Mouse (Mus musculus) forebrain, embryonic 15.5 days (tissue): ENCODE data around the gene Mfsd12. TPM values are rescaled to one million over a fixed set of nuclear protein-coding genes. Genes with fewer than 3 reads are reported as not detected.

Experiments
- ATAC-seq: fragments of 200-750 bp; cut with Nextera tagmentation; replicated peaks from 2 replicates; pipeline ENCODE4 v1.8.0; 2017; ENCODE audit warnings: mild to moderate bottlenecking, moderate TSS enrichment, moderate library complexity
- H3K27ac ChIP-seq: fragments of 300-500 bp; sonication (generic); replicated peaks from 2 replicates; pipeline ENCODE4 v1.5.1; 2015; ENCODE audit warnings: mild to moderate bottlenecking, inconsistent platforms
- H3K27me3 ChIP-seq: fragments of 300-500 bp; sonication (generic); 2 replicates; pipeline ENCODE4 v1.6.1; 2015; ENCODE audit warnings: inconsistent platforms
- H3K36me3 ChIP-seq: fragments of 300-500 bp; sonication (generic); 2 replicates; pipeline ENCODE4 v1.6.1; 2015; ENCODE audit warnings: mild to moderate bottlenecking, inconsistent platforms
- H3K4me1 ChIP-seq: fragments of 300-500 bp; sonication (generic); 2 replicates; pipeline ENCODE4 v1.6.1; 2015; ENCODE audit warnings: inconsistent platforms
- H3K4me2 ChIP-seq: fragments of 300-500 bp; sonication (generic); replicated peaks from 2 replicates; pipeline ENCODE4 v1.6.1; 2015; ENCODE audit warnings: mild to moderate bottlenecking, inconsistent platforms
- H3K4me3 ChIP-seq: fragments of 300-500 bp; sonication (generic); 2 replicates; pipeline ENCODE4 v1.5.1; 2015; ENCODE audit warnings: mild to moderate bottlenecking, inconsistent platforms
- H3K9ac ChIP-seq: fragments of 300-500 bp; sonication (generic); replicated peaks from 2 replicates; pipeline ENCODE4 v1.6.1; 2015; ENCODE audit warnings: mild to moderate bottlenecking, inconsistent platforms
- H3K9me3 ChIP-seq: fragments of 300-500 bp; sonication (generic); 2 replicates; pipeline ENCODE4 v1.6.1; 2016; ENCODE audit warnings: inconsistent platforms
- WGBS: fragments of 180-500 bp; shearing (Covaris S2); methylation state at CpG from one replicate; pipeline ENCODE4 v1.1.7; 2015; ENCODE audit warnings: mixed read lengths; 5-methylcytosine and 5-hydroxymethylcytosine counted together
- polyA plus RNA-seq: library from polyadenylated mRNA; unstranded; fragments of >200 nt; fragmentation: Nextera tagmentation; extraction: Ambion mirVana; gene quantifications from 2 replicates; pipeline ENCODE4 v1.2.1, GENCODE M21; 2015

Mfsd12 gene
- polyA plus RNA-seq, 1 experiment from 2014 or later: 11.9 TPM

DNA sequence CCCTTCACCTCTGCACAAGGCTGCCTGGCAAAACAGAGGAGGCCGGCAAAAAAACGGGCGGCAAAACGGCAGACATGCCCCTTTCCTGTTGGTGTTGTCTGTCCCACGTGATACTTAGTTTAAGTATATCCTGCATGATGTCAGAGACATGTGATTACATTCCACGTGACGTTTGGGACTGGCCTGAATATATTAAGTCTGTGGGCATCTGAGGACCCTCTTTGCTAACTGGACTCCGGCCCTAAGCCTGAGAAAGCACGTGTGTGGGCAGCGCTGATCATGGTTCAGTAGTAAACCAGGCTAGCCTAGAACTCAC, 43.9 kb downstream of the Mfsd12 start:
- no peak for ATAC-seq
- H3K4me3 ChIP-seq: peak overlapping the region; percentile 26
- peak overlapping the region; percentile 79 for H3K27ac ChIP-seq
- H3K4me2 ChIP-seq: peak overlapping the region; percentile 43
- H3K9ac ChIP-seq: no peak overlapping the region
- peaks cover 48% of the 10 kb centered on the region for H3K4me1 ChIP-seq
- H3K9me3 ChIP-seq: no peaks in the 10 kb centered on the region
- H3K36me3 ChIP-seq: peaks cover 17% of the 10 kb centered on the region; the same call in 1 of the 2 replicates
- WGBS: 32% methylated on average over 10 of the region's 10 CpGs
- peaks cover 7% of the 10 kb centered on the region; the same call in 1 of the 2 replicates for H3K27me3 ChIP-seq

DNA sequence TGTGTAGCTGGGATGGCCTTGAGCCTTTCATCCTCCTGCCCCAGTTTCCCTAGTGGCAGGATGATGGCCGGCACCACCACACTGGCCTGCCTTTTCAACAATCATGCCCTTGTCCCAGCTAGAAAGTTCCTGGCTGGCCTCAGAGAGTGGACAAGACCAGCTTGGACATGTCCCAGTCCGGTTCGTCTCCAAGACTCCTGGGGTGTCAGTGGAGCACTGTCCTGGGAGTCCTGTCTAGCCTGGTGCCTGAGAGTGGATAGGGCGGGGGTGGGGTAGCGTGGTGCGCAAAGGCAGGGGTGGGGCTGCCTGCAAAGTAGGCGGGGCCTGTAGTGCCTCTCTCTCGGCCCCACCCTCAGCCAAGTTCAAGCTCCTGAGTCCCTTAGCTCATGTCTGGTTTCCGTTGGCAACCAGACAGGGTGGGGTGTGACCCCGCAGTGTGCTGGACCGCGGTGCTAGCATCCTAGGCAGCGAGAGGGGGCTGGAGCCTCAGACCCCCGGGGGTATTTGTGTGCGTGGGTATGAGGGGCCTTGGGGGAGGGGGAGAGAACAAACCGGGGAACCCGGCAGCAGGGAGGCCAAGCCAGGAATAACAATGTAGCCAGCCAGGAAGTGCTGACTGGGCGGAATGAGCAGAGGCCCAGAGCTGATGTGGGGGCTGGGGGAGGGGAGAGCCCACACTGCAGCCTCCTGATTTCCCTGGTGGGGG, 44.4 kb downstream of the Mfsd12 start:
- Histone ChIP-seq H3K4me2 (peak overlapping the region; percentile 26), H3K36me3 (peaks cover 19% of the 10 kb centered on the region; the same call in 1 of the 2 replicates), H3K4me1 (peaks cover 42% of the 10 kb centered on the region), H3K9ac (0 out of 2 replicates have a peak overlapping the region, but pooled peaks have one; percentile 7), H3K4me3 (no peak overlapping the region), H3K27ac (peak overlapping the region; percentile 79), H3K9me3 (no peaks in the 10 kb centered on the region), H3K27me3 (peaks cover 7% of the 10 kb centered on the region; the same call in 1 of the 2 replicates)
- ATAC-seq: peak; percentile 53
- 6% methylated on average over 18 of the region's 18 CpGs for WGBS

DNA sequence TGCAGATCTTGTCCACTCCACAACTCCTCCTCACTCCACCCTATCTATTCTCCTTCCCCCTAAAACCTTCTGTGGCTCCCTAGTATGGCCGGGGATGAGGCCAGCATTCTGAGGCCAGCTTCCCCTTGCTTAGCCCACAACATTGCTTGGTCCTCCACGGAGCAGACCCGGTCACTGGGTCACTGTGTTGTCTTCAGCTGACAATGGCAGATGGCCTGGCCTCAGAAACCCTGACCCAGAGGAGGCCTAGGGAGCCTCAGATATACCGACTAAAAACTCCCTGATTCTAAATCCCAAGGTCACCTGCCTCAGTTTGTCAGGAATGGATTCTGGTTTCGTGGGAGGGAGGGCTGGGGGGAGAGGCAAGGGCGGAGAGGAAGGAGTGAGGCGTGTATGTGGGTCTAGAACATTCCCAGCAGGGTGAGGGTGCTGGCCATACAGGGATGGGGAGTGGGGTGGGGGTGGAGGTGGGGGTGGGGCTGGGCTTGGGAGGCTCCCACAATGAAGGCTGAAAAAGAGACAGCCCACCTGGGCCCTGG, 45.0 kb downstream of the Mfsd12 start:
- ATAC-seq: peak; percentile 25
- peak overlapping the region; percentile 79 for H3K27ac ChIP-seq
- H3K4me2 ChIP-seq: peak overlapping the region; percentile 26; the same call in 1 of the 2 replicates
- H3K4me1 ChIP-seq: peaks cover 46% of the 10 kb centered on the region
- H3K9ac ChIP-seq: 0 out of 2 replicates have a peak overlapping the region, but pooled peaks have one; percentile 7
- WGBS: 18% methylated on average over 7 of the region's 7 CpGs
- H3K9me3 ChIP-seq: no peaks in the 10 kb centered on the region
- peaks cover 7% of the 10 kb centered on the region; the same call in 1 of the 2 replicates for H3K27me3 ChIP-seq
- H3K36me3 ChIP-seq: peaks cover 23% of the 10 kb centered on the region
- H3K4me3 ChIP-seq: no peak overlapping the region

DNA sequence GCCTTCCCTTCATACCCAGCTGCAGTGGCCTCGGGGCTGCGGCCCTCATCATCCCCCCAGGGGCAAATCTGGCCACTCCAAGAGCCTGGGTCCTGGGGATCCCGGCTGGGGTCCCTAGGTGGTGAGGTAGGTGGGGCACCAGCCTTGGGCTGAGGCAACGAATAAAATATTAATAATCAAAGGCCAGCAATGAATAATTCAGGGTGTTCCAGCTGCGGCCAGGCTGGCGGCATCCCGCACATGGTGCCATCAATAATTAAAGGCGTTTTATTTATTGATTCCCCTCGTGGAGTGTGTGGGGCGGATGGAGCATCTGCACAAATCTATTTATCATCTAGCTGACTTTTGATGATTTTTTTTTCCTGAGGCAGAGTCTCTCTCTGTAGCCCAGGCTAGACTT, 46.2 kb downstream of the Mfsd12 start:
- H3K4me1 ChIP-seq: peaks cover 57% of the 10 kb centered on the region
- H3K27ac ChIP-seq: peak overlapping the region; percentile 79; the same call in 1 of the 2 replicates
- peaks cover 30% of the 10 kb centered on the region for H3K36me3 ChIP-seq
- no peak overlapping the region for H3K4me3 ChIP-seq
- ATAC-seq: no peak
- no peaks in the 10 kb centered on the region for H3K9me3 ChIP-seq
- WGBS: 64% methylated on average over 10 of the region's 10 CpGs
- H3K27me3 ChIP-seq: peaks cover 10% of the 10 kb centered on the region; the same call in 1 of the 2 replicates
- no peak overlapping the region for H3K4me2 ChIP-seq
- H3K9ac ChIP-seq: no peak overlapping the region

DNA sequence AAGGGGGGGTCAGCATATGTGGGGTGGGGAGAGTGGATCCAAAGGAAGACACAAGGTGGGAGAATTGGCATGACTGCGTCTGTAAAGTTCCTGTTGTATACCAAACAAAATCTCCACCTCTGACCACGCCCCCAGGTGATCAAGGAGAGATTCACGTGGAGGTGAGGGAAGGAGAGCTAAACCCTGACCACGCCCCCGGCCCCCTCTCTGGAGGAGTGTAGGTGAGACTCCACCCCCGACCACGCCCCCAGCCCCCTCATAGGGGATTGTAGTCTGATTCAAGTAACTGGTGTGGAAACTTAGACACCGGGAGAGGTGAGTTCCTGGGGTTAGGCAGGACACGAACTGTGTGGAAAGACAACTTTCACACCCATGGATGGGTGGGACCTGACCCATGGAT, 46.8 kb downstream of the Mfsd12 start:
- Histone ChIP-seq H3K9me3 (no peaks in the 10 kb centered on the region), H3K4me3 (no peak overlapping the region), H3K4me1 (peaks cover 59% of the 10 kb centered on the region), H3K27ac (no peak overlapping the region), H3K4me2 (no peak overlapping the region), H3K27me3 (peaks cover 10% of the 10 kb centered on the region; the same call in 1 of the 2 replicates), H3K9ac (no peak overlapping the region), H3K36me3 (peaks cover 30% of the 10 kb centered on the region)
- ATAC-seq: no peak
- 24% methylated on average over 9 of the region's 9 CpGs for WGBS

DNA sequence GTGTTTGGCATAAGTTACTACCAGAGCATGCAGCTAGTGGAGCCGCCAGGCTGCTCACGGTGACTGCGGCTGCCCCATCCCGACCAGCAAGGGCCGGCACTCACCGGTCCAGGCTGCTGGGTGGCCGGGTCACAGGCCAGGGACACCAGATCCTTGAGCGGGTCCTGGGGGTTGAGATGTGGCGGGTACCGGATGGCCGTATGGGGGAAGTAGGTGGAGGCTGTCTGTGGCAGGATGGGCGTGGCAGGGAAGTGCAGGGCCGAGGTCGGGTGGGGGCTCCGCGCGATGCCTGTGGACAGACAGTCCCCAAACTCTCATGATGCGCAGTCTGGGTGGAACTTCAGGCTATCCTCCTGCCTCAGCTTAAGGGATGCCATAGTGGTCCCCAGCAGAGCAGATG, 47.4 kb downstream of the Mfsd12 start:
- peaks cover 55% of the 10 kb centered on the region for H3K4me1 ChIP-seq
- H3K4me3 ChIP-seq: no peak overlapping the region
- WGBS: 54% methylated on average over 18 of the region's 18 CpGs
- H3K4me2 ChIP-seq: no peak overlapping the region
- H3K27ac ChIP-seq: no peak overlapping the region; the same call in 1 of the 2 replicates
- H3K36me3 ChIP-seq: peaks cover 27% of the 10 kb centered on the region
- ATAC-seq: no peak
- H3K27me3 ChIP-seq: peaks cover 10% of the 10 kb centered on the region; the same call in 1 of the 2 replicates
- H3K9me3 ChIP-seq: no peaks in the 10 kb centered on the region
- no peak overlapping the region for H3K9ac ChIP-seq

DNA sequence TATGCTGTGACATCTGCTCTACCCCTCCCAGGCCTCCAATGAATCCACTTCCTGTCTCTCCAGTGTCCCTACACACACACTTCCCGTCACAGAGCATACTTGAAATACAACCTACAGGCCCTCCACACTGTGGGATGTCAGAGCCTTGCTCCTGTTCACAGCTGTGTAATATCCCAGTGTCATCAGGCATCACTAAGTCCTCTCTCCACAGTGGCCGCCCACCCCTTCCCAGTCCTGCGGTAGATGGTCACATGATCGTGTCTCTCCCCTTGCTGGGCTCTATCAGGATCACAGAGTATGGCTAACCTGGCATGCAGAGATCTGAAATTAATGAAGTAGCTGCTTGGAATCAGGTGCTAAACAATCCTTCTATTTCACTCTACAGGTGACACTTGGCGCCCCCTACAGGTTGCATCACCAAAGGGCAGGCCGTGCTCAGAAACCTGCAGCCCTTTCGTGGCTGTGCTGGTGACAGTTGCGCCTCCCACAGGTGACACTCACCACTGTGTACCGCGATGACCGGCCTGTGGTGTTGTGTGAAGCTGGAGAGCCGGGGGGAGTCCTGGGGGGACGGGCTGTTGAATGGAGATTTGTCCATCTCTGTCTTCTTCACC, 48.4 kb downstream of the Mfsd12 start:
- no peak for ATAC-seq
- Histone ChIP-seq H3K9ac (no peak overlapping the region), H3K4me1 (peaks cover 49% of the 10 kb centered on the region), H3K36me3 (peaks cover 23% of the 10 kb centered on the region), H3K9me3 (no peaks in the 10 kb centered on the region), H3K27ac (no peak overlapping the region), H3K27me3 (peaks cover 10% of the 10 kb centered on the region; the same call in 1 of the 2 replicates), H3K4me2 (no peak overlapping the region), H3K4me3 (no peak overlapping the region)
- 46% methylated on average over 13 of the region's 13 CpGs for WGBS

DNA sequence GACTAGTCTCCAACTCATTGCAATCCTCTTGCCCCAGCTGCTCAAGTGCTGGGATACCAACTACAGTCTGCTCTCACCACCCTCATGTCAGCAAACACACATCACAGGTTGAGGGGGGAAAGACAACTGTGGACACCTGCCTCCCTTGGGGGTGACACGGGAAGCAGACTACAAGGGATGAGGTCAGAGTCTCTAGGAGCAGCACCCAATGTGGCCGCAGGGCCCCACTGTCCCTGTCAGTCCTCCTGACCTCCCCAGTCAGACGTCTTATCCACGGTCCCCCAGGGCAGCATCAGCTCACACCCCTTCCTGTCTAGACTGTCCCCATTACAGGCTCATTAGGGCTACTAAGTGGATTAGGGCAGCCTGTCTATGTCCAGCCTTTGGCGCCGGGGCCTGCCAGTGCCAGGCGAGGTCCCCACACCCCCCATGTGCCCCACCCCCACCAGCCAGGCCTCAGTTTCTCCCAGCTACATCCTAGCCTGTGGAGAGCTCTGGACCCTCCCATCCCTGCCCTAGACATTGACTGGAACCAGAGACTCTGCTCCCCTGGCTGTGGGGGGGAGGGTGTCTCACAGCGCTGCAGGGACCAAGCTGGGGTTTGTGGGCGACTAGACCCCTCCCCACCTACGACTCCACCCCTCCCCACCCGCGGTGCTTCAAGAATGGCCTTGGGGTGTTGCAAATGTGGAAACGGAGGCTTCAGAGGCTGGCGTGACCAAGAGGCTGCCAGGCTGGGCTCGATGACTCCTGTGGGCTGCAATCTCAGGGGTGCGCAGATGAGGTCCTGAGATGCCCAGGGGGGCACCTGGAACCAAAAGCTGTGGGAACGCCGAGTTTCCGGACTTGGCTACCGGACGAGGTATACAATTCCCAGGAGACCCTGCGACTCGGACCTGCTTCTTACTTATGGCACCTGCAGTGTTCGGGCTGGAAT, 49.5 kb downstream of the Mfsd12 start:
- peaks cover 49% of the 10 kb centered on the region for H3K4me1 ChIP-seq
- peaks cover 23% of the 10 kb centered on the region for H3K36me3 ChIP-seq
- no peak overlapping the region for H3K4me3 ChIP-seq
- WGBS: 28% methylated on average over 24 of the region's 24 CpGs
- H3K9ac ChIP-seq: no peak overlapping the region
- no peak for ATAC-seq
- no peaks in the 10 kb centered on the region for H3K9me3 ChIP-seq
- no peak overlapping the region for H3K27ac ChIP-seq
- H3K27me3 ChIP-seq: peaks cover 10% of the 10 kb centered on the region; the same call in 1 of the 2 replicates
- no peak overlapping the region for H3K4me2 ChIP-seq

DNA sequence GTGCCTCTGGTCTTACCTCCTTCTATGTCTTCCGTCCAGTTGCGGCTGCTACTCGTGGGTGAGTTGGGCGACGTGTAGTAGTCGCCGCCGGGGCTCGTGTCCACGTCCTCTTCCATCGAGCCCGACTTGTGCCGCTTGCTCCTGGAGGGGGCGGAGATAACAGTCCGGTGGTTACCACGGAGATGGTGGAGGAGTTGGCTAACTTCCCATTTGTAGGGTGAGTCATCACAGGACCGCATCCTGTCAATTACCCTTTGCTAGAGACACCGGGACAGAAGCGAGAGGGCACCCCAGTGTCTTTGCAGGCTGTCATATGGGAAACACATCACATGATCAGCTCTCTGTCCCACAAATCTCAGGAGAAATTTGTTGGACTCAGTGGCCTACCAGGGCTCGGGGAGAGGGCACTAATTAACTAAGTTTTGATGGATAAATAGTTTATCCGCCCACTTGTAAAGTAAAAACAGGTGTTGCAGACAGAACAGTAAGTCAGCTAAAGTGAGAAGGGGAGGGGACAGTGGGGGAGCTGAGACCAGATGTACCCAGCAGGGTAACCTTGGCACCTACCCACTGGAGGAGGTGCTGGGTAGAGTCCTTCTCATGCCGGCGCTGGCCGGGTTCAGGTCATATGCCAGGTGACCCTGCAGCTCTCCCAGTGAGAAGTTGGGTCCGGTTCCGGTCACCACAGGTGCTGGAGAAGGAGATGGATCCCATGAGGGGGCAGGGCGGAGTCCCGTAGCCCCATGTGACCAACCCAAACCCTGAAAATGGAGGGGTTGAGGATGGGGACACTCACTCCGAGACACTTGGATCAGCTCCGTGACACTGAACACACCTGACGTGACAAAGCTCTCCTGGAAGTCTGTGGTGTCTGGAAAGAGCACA, 50.5 kb downstream of the Mfsd12 start:
- 28% methylated on average over 31 of the region's 31 CpGs for WGBS
- no peak overlapping the region for H3K9ac ChIP-seq
- H3K4me1 ChIP-seq: peaks cover 48% of the 10 kb centered on the region
- H3K27me3 ChIP-seq: peaks cover 10% of the 10 kb centered on the region; the same call in 1 of the 2 replicates
- no peaks in the 10 kb centered on the region for H3K9me3 ChIP-seq
- peaks cover 23% of the 10 kb centered on the region for H3K36me3 ChIP-seq
- no peak overlapping the region for H3K4me3 ChIP-seq
- H3K4me2 ChIP-seq: no peak overlapping the region
- ATAC-seq: no peak
- no peak overlapping the region for H3K27ac ChIP-seq

DNA sequence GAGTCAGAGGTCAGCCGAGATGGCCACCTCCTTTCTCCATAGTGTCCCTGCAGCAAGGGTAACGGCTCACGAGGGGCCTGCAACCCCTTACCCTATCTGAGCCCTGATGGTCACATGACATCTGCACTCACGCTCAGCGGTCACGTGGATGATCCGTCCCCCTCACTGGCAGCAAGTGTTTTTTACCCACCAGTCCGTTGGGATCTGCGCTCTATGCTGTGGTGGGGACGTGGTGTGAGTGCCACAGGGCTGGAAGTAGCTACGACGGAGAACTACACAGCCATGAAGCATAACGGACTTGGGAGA, 51.1 kb downstream of the Mfsd12 start:
- Histone ChIP-seq H3K9me3 (no peaks in the 10 kb centered on the region), H3K36me3 (peaks cover 23% of the 10 kb centered on the region), H3K4me3 (no peak overlapping the region), H3K27ac (no peak overlapping the region), H3K4me1 (peaks cover 45% of the 10 kb centered on the region), H3K4me2 (no peak overlapping the region), H3K9ac (no peak overlapping the region), H3K27me3 (peaks cover 10% of the 10 kb centered on the region; the same call in 1 of the 2 replicates)
- no peak for ATAC-seq
- WGBS: 53% methylated on average over 13 of the region's 13 CpGs

DNA sequence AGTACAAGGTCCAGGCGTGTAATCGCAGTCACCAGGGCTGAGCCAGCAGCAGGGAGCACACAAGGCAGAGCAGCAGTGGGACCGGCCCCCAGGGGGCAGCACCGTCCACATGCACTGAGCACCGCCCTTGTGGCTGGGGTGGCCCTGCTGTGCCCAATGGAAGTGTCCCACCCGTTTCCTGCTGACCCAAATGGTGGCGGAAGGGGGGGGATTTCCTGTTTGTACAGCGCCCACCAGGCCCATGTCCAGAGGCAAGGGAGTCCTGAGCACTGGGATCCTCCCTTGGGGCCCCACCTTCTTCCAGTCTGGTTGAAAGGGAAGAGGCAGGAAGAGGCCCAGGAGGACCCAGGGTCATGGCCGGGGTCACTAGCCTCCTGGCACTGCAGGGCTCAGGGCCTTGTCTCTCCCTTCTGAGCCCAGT, 51.6 kb downstream of the Mfsd12 start:
- H3K36me3 ChIP-seq: peaks cover 23% of the 10 kb centered on the region
- peaks cover 47% of the 10 kb centered on the region for H3K4me1 ChIP-seq
- peaks cover 10% of the 10 kb centered on the region; the same call in 1 of the 2 replicates for H3K27me3 ChIP-seq
- WGBS: 24% methylated on average over 9 of the region's 9 CpGs
- no peak overlapping the region for H3K9ac ChIP-seq
- H3K9me3 ChIP-seq: no peaks in the 10 kb centered on the region
- ATAC-seq: peak; percentile 29; the same call in 1 of the 2 replicates
- H3K4me2 ChIP-seq: no peak overlapping the region
- H3K4me3 ChIP-seq: no peak overlapping the region
- H3K27ac ChIP-seq: no peak overlapping the region
